Mouse (Mus musculus): ENCODE data around the gene Acsl6. TPM values are rescaled to one million over a fixed set of nuclear protein-coding genes. Genes with fewer than 3 reads are reported as not detected.

The Acsl6 gene
- total RNA-seq, 2 experiments from 2014 or later: 11.1 to 14.8 TPM

- DNase-seq: peak; percentile 51 to 71
Observed at GRCm38 (mm10) chr11:54307139-54307816, 3.7 kb downstream of the Acsl6 start.

DNA sequence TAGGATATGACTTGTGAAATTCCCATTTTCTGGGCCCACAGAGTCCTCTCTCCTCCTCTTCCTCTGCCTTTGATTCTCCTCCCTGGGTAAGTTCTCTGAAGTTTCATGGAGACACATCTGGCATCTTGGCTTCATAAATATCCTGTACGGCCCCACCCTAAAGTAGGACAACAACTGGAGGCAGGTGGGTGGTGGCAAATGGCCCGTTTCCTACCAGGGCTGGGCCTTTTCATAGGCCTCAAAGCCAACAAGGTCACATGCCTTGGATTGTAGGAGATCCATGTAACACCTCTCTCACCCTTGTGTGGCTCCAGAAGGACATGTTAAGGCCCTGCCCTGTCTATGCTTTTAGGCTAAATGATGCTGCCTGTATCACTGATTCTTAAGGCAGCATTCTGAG lies 7.0 kb downstream of the Acsl6 start:
- no peak for DNase-seq

DNA sequence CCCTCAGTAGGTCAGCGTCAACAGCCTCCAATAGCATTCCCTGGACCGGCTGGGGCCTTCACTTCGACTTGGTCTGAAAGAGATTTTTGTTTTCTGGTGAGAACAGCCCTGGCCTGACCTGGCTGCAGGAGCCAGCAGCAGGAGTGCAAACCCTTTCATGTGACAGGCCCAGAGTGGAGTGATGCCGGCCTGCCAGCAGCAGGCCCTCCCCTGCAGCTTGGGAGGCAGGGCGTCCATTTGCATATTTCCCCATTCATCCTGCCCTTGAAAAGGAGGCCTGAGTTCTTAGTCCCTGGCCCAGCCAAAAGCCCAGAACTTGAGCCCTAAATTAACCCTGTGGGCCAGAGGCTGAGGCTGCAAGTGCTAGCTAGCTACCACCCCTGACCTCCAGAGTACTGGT lies 8.4 kb downstream of the Acsl6 start:
- DNase-seq: peak; percentile 42 to 72

DNA sequence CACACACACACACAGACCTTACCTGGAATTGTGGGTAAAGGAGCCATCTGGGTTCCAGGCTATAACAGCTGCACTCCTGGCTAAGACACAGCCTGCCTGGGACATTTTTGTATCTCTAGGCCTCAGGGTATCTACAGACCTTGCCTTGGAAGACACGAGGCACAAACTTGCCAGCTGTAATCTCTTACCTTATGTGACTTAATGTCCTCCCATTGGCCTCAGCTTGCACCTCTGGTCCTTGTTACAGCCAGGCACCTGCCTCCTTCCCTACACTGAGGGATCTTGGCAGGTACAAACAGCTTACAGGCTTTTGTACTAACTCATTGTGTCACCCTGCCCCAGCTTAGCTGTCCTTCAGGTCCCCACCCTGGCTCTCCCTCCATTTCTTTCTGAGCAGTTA lies 9.0 kb downstream of the Acsl6 start:
- no peak for DNase-seq

DNA sequence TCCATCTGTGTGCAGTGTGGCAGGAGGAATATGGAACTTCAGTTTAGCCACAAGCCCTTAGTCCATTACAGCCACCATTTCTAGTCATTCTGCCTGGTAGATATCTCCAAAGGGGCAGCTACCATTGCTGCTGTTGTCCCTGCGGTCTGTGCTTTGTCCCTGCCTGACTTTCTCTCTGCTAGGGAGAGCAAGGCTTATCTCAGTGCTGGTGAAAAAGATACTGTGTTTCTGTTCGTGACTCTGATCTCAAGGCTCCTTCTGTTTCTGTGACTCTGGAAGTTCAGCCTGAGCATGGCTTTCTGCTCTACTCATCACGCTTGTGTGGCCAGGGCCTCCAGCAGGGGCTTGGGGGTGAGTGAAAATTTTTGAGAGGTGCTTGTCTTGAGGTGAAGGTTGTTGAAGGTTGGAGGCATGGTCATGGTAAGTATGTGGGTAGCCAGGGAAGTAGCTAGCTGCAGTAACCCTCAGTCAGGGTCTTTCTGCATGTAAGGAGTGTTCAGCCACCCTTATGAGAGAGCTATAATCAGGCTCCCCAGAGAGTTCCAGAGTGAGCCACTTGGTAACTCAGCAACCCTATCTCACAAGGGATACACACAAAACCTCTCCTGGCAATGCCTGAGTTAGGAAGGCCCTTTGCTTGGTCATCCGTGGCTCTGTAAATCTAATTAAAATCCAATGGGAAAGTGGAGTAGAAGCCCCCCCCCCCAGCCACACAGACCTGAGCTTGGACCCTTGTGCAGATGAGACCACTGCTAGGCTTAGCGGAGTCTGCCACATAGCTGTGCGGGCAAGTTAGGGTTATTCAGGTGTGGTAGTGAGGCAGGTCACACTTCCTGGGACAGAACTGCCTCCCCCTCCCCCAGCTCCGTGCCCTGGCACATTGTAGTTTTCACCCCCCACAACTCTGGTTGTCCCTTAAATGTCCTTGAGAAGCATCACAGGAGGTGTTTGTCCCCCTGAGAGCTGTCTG lies 10.1 kb downstream of the Acsl6 start:
- peak; percentile 20 to 23 for DNase-seq

DNA sequence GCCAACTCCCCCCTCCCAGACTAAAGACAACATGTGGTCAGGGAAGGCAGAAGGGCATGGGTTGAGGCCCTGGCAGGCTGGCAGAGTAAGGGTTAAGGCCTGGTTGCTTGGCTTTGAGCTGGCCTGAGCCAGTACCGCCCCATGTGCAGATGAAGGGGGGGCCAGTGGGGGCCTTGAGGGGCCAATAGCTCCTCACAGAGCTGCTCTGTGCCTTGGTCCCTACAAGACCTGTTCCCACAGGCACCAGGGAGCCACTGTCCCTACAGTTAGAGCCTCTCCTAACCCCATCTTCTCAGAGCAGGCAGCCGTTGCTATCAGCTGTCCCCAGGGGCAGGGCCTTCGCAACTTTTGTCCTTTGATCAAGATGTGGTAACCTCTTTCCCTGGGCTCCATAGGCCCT lies 11.1 kb downstream of the Acsl6 start:
- DNase-seq: no peak

- no peak for DNase-seq
Observed at GRCm38 (mm10) chr11:54315336-54315735, 11.7 kb downstream of the Acsl6 start.

GRCm38 (mm10) chr11:54317361-54317760 lies 13.8 kb downstream of the Acsl6 start:
- DNase-seq: no peak

GRCm38 (mm10) chr11:54317795-54318194 lies 14.2 kb downstream of the Acsl6 start:
- no peak for DNase-seq

GRCm38 (mm10) chr11:54321802-54322532 lies 18.4 kb downstream of the Acsl6 start:
- peak in 1 of 2 experiments; percentile 17 for DNase-seq

DNA sequence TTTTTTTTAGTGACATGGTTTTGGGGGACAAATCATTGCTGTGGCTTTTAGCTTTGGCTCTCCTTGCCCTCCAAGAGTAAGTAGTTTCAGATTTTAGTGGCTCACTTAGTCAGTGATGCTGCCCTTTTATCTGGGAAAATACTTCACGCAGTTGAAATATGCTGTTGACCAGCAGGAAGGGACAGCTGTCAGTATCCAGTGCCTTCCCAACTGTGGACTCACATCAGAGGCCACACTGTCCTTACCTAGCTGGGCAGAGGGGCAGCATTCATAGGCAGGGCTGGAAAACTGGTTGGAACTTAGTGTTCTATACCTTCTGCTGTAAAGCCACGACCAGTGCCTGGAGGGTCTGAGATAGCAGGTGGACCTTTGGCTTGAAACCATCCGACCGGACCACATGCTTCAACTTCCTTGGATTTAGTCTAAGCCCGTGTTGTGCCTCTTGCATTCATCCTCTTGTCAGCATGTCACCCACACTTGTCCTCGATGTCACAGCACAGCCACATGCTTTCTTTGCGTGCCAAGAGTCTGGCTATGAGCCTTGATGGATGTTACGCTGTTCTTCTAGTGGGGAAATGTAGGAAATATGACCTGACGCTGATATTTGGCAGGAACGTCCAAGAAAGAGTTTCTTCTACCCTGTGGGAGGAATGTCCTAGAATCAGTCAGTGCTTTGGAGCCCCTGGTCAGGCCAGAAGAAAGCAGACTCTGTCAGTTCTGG lies 28.0 kb downstream of the Acsl6 start:
- DNase-seq: peak; percentile 18 to 19

DNA sequence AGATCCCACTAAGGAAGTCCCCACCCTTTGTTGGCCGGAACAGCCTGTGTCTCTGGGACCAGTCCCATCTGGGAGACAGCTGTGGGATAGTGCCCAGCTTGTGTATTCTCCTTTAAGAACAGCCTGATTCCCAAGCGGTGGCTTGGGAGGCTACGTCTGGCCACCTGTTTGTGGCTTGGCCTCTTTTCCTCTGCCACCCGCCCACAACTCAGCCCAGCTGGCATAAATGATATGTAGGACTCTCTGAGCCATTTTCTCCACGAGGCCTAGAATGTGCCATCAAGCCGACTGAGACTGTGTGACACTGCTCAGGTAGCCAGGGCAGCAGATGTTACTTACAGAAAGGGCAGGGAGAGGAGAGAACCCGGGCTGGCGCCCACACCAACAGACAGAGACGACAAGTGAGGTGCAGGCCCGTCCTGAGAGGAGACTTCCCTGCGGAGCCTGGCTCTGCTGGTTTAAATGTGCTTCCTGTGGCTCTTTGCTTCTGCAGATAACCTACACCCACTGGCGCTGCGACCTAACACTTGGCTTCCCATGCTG lies 32.6 kb downstream of the Acsl6 start:
- no peak for DNase-seq

- no peak for DNase-seq
Observed at GRCm38 (mm10) chr11:54343703-54344102, 40.1 kb downstream of the Acsl6 start.

- peak in 1 of 2 experiments; percentile 11 for DNase-seq
Observed at GRCm38 (mm10) chr11:54351704-54352103, 48.1 kb downstream of the Acsl6 start.

- peak; percentile 10 to 26 for DNase-seq
Observed at GRCm38 (mm10) chr11:54353121-54353576, 49.6 kb downstream of the Acsl6 start.

DNA sequence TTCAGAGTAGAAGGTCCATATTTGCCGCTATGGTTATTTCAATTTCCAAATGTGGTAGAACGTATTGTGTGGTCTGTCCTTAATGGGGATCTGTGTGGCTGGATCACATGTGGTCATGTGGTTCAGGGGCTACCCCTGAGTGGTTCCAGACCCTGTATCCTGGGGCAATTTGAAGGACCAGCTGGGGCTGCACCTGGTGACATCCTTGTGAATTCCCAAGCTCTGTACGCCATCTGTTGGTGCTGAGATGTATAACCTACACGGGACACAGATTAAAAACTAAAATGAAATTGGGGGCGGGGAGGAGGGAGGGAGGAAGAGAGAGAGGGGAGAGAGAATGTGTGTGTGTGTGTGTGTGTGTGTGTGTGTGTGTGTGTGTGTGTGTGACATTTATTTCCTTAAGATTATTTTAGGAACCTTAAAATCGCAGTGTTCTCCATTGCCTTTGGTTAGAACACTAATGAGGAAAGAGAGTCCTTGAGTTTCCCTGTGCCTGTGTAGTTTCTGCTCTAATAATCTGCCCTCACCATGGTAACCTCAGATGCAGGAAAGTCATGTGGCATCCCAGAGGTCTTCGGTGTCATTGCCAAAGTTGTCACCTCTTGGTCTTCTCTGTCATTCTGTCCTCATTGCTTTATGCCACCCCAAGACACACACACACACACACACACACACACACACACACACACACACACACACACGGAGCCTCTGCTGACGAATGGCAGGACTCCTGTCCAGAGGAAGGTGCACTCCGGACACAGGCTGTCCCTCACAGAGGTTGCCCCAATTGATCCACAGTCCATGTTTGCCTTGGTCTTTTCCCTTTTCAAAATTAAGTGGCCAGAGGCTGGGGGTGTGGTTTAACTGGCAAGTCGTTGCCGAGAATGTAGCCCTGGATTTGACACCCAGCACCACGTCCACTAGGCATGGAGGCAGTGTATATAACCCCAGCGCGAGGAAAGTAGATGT lies 51.3 kb downstream of the Acsl6 start:
- peak; percentile 32 to 57 for DNase-seq

DNA sequence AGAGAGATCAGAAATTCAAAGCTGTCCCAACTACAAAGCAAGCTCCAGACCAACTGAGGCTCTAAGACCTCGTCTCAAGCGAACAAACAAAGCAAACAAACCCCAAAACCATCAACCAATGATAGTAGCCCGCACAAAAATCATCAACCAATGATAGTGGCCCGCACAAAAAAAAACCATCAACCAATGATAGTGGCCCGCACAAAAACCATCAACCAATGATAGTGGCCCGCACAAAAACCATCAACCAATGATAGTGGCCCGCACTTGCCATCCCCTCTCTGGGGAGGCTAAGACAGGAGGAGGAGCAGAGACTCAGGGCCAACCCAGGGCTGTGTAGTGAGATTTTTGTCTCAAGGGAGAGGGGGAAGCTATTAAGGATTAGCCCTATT lies 52.0 kb downstream of the Acsl6 start:
- no peak for DNase-seq

DNA sequence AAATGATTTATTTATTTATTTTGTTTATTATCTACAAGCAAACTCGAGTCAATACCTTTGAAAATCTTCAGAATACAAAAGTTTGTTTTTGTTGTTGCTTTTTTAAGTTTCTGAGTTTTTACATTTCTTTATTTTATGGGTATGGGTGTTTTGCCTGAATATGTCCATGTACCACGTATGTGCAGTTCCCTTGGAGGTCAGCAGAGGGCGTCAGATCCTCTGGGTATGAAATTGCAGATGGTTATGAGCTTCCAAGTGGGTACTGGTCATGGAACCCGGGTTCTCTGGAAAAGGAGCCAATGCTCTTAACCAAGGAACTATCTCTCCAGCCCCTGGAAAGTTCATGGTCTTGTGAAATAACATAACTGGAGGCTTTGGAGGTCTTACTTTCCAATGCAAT lies 53.1 kb downstream of the Acsl6 start:
- peak; percentile 13 to 32 for DNase-seq

GRCm38 (mm10) chr11:54372553-54372952 lies 69.0 kb downstream of the Acsl6 start:
- no peak for DNase-seq

GRCm38 (mm10) chr11:54390386-54390785 lies 86.8 kb downstream of the Acsl6 start:
- peak; percentile 2 to 3 for DNase-seq

Data from heart, adult 18-20 months (tissue).